Mouse (Mus musculus): ENCODE data around the gene Bag6.
A peak's percentile ranks its signal among the peaks of the same experiment; 100 is the strongest.

Bag6 gene

DNA sequence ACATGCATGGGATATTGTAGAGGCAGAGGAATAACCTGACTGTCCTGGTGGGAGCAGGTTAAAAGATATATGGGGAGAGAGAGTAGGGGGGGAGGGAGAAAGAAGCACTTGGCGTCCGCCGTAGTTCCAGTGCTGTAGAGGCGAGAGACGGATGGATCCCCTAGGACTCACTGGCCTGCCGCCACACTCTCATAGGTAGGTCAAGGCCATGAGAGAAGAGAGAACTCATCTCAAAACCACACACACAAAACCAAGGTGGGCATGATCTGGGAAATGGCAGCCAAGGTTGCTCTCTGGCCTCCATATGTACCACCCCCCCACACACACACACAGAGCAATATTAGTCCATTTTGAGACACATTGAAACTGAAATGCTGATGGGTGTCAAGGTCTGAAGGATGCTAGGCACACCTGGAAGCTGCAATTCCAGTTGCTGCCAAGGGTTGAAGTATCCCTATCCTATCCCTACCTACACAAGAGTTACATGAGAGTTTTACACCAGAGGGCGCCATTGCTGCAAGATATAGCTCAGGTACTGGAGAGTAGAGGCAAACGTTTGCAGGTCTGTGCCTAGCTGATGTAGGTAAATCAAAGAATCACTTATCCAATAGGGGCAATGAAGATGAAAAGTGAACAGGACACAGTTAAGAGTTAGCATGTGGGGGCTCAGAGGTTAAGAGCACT, 31.5 kb downstream of the Bag6 start:
- peak; percentile 67 to 79 for DNase-seq (ENCODE audit: low spot score in 2 of 2)

DNA sequence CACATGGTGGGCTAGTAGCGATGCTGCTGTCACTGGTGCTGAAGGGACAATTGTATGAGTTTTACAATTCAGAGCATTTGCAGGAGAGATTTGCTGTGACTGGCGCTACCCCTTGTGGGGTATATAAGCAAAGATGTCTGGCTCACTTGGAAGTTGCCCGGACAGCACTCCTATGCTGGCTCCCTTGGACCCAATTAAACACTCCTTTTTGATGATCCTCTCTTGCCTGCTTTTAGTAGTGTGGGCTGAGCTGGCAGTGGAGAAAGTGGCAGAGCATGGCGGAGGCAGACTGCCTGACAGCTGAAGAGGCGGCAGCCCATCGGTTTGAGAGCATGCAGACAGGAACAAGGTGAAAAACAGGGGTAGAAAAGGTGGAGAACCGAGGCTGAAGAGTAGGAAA, 32.8 kb downstream of the Bag6 start:
- no peak for DNase-seq (ENCODE audit: low spot score in 2 of 2)

DNA sequence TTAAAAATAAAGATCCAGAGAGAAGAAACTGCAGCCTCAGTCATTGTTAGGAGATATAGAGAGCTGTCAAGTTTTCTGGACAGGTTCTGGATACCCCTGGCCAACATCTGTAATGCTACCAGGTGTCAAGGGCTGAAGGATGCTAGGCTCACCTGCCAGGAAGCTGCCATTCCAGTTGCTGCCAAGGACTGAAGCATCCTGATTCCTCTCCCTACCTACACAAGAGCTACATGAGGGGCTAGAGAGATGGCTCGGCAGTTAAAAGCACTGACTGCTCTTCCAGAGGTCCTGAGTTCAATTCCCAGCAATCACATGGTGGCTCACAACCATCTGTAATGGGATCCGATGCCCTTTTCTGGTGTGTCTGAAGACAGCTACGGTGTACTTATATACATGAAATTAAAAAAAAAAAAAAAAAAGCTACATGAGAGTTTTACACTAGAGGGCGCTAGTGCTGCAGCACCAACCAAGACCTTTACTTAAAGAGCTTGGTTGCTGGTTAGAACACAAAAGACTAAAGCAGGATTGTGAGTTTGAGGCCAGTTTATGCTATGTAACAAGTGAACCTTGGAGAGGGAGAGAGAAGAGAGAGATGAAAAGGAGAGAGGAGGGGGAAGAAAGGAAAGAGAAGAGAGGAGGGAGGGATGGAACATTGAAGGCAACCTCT, 33.7 kb downstream of the Bag6 start:
- DNase-seq (ENCODE audit: low spot score in 2 of 2): peak in 1 of 2 experiments; percentile 52

DNA sequence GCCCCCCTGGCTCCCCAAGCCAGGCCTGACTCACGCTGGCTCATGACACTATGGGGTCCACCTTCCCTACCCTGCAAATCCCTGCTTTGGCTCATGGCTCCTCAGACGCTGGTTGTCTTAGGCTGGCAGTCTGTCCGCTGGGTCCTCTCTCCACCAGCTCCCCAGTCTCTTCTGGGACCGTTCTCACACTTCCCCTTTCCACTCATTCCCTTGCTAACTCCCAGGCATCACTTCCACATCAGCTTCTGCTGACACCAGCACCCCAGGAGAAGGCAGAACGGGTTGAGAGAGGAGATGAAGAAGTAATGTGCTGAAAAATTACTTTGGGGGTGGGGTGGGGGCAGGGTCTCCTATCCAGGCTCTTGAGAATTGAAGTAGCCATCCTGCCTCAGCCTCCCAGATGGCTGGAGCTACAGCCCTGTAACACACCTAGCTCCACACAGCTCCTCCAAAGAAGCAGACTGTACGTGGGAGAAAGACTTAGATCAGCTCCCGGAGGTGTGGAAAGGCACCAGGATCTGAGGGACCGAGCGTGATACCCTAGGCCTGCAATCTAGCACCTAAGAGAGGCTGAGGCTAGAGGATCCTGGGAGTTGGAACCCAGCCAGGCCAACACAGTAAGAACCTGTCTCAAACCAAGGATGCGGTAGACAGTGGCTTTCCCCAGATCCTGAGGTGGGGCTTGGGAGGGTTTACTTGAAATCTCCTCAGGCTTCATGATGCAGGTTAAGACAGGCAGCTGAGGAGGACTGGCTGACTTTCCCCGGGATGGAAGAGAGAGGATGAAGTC, 37.7 kb downstream of the Bag6 start:
- DNase-seq (ENCODE audit: low spot score in 2 of 2): no peak

DNA sequence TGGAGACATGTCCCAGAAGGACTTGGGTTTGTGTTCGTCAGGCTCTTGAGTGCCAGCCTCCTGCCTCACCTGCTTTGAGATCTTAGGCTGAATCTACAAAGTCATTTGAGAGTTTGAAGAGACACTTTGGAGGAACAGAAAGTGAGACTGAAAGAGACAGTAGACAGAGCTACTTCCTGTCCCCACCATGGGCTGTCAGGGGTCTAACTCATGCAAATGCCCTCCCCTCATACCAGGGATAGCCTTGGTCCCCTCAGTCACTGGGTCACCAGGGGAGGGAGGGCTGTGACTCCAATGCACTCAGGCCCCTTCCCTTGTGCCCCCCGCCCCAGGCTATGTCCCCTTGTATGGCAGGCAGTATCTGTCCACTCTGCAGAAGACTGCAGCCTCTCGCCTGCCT, 38.4 kb downstream of the Bag6 start:
- DNase-seq (ENCODE audit: low spot score in 2 of 2): peak in 1 of 2 experiments; percentile 65

DNA sequence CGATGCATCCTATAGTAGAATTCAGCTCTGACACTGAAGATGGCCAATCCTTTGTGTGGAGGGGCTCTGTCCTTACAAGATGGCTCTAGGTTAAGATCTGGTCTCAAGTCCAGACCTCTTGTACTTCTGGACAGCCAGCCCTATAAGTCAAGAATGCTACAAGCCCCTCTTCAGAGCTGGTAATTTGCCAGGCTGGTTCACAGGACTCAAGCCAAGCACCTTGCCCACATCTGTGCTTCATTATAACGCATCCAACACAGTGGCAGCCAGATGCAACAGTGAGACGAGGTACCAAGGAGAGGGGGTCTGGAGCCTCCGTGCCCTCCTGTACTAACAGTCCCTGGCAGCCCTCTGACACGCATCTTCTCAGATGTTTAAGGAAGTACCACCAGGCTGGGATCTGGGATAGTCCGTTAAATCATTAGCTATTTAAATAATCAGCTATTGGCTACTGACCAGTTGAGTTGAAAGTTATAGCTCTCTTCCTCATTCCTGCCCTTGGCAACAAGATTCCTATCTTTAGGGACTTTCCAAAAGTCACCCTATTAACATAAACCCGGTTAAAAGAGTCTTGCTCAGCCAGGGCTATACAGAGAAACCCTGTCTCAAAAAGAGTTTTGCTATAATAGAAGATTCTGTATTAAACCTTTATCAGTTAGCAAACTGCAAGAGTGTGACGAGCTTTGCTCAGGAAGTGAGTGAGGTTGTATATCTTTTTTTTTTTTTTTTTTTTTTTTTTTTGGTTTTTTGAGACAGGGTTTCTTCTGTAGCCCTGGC, 39.4 kb downstream of the Bag6 start:
- no peak for DNase-seq (ENCODE audit: low spot score in 2 of 2)

DNA sequence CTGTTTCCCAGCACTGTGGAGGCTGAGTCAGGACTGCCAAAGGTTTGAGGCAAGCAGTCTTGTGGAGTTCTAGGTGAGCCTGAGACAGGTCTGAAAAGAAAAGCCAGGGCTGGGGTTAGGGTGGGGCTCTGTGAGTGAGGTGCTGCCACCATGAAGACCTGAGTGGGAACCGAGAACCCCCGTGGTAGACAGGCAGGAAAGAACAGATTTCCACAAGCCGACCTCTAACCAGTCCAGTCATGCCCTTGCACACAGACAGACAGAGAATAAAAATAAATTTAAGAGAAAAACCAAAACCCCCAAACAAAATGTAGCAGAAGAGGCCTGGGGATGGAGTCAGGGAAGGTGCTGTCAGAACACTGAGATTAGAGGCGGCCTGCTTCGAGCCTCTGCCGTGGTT, 40.4 kb downstream of the Bag6 start:
- DNase-seq (ENCODE audit: low spot score in 2 of 2): no peak

DNA sequence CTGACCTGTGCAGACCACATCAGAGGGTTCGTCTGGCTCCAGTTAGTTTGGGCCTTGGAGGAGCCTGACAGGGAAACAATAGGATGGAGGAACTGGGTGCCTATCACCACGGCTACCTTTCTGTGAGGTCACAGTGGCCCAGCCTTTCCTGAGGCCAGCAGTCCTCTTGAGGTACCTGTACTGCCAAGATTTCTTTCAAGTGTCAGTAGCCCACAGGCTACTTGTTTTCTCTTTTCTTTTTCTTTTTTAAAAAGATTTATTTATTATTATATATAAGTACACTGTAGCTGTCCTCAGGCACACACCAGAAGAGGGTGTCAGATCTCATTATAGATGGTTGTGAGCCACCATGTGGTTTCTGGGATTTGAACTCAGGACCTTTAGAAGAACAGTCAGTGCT, 41.0 kb downstream of the Bag6 start, which contains the start of gene Aif1:
Gene Aif1, minus strand, starts transcription at position 101 of the 400 bp plus-strand sequence.
- no peak for DNase-seq (ENCODE audit: low spot score in 2 of 2)

DNA sequence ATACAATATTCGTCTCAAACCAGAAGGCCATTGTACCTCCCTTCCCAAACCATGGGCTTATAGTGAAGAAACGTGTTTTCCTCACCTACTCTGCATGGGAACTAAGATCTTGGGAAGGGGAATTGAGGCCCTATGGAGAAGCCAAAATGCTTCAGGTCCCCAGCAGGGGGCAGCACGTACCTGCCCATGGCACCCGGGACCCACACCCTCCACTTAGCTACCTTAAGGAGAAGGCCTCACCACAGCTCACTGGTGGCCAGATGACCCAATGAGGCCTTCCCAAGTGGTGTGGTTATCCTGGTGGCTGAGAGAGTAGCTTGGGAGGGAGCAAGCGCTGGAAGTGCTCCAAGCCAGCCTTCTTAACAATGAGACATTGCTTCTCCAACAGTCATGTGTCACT, 43.5 kb downstream of the Bag6 start:
- DNase-seq (ENCODE audit: low spot score in 2 of 2): peak; percentile 70 to 79

DNA sequence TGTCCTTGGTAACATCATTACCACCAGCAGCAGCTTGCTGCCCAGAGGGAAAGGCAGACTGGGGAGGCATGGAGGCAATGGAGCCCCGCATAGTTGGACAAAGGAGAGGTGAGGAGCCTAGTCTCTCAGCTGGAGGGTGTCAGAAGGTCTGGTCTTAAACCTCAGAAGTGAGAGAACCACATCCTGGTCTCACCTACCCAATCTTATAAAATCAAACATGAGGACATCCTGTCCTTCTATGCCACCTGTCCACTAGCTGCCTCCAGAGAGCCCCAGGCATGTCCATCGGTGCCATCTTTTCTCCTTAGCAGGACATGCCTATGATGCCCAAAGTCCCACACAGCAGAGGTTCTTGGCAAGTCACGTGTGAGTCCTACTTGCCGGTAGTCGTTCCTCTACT, 45.1 kb downstream of the Bag6 start:
- peak; percentile 49 to 69 for DNase-seq (ENCODE audit: low spot score in 2 of 2)

DNA sequence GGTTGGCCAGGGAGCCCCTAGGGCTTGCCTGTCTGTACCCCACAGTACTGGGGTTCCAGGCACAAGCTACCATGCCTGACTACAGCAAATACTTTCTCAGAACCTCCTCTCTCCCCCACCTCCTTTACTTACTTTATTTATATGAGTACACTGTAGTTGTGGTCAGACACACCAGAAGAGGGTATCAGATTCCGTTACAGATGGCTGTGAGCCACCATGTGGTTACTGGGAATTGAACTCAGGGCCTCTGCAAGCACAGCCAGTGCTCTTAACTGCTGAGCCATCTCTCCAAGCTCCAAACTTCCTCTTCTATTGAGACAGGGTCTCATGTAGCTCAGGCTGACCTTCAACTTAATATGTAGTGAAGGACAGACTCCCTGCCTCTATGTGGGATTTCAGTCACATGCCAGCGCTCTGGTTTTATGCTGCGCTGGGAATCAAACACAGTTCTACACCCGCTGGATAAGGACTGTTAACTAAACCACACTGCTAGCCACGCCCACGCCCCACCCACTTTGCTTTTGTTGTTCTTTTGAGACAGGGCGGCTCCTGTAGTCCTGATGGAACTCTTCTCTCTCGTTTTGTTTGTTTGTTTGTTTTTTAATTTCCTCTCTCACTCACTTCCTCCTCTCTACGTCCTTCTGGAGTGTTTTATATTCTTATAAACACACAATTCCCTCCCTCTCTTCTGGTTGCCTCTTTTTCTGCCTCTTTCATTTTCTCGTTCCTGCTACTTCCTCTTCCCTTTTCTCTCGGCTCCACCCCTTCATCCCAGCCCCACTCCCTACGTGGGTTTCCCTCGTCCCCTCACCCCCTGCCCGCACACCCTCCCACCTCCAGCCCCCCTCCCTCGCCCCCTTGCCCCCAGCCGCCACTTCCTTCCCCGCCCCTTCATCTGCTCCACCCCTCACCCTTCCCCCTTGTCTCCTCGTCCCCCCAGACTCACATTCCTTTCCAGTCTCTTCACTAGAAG, 50.9 kb downstream of the Bag6 start:
- peak; percentile 74 to 81 for DNase-seq (ENCODE audit: low spot score in 2 of 2)

DNA sequence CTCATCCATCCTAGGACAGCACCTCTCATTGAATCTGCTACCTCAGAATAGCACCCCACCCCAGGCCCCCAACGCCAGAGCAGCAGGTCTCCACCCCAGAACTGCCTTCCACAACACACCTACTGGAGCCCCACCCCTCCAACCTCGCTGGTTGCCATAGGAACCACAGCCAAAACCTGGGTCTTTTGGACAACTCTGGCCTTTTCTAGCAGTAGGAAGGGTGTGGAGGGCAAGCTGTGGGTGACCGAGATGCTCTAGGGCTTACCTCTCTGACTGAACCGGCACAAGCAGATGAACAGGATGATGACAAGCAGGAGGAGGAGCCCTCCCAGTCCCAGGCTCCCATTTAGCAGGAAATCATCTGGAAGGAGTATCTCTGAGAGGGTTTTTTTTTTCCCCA, 51.7 kb downstream of the Bag6 start:
- peak; percentile 63 to 73 for DNase-seq (ENCODE audit: low spot score in 2 of 2)

DNA sequence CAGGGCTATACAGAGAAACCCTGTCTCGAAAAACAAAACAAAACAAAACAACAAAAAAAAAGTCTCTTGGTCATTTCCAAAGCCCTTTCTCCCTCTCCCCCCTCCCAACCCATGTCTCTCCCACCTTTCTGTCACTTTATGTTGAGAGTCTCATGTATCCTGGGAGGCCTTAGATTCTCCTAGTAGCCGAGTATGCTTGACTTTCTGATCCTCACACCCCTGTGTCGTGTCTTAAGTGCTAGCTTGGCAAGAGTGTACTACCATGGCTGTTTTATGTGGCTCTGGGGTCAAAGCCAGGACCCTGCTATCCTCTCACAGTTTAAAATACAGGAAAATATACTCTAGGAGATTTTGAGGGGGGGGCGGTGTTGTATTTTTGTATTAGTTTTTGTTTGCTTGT, 52.4 kb downstream of the Bag6 start:
- no peak for DNase-seq (ENCODE audit: low spot score in 2 of 2)

DNA sequence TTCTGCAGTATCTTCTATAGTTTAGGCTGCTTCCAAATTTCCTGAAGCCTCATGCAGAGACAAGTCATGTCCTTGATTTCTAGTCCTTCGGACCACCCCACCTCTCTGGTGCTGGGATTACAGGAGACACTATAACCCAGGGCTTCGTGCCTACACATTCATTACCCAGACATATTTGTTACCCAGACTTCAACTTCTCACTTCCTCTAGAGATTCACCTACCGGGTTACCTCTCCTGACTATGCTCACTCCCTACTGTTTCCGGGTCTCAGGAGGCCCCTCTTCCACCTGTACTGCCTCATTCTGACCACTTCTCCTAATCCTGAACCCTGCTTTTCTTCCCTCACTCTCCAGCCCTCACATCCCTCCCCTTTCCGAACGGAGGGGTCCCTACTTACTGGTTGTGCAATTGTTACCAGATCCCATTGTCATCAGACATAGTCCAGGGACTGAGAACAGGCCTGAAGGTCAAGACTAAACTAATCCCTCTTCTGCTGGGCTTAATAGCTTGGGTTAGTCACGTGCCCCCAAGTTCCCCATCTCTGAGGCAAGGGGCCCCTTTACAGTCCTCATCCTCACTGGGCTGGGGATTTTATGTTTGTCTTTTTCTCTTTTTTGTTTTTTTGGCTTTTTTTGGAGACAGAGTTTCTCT, 53.1 kb downstream of the Bag6 start, which contains the start of gene Lst1:
Gene Lst1, minus strand, starts transcription at position 481 of the 652 bp plus-strand sequence.
- no peak for DNase-seq (ENCODE audit: low spot score in 2 of 2)

DNA sequence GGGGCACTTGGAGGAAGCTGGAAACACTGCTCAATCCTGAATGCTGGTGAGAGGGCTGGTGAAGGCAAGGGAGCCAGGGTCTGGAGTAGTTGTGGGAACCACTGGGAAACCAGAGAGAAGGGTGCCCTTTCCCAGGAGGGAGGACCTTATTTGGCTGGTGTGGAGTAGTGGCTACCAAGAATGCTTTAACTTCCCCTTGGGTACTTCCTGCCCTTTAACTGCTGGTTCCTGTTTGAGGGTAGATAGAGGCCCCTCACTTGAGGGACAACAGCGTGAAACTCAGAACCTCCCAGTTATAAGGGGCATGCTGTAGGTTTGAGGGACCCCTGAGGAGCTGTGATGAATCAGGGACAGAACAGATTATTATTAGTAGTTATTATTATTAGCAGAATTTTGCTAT, 54.2 kb downstream of the Bag6 start:
- DNase-seq (ENCODE audit: low spot score in 2 of 2): no peak

DNA sequence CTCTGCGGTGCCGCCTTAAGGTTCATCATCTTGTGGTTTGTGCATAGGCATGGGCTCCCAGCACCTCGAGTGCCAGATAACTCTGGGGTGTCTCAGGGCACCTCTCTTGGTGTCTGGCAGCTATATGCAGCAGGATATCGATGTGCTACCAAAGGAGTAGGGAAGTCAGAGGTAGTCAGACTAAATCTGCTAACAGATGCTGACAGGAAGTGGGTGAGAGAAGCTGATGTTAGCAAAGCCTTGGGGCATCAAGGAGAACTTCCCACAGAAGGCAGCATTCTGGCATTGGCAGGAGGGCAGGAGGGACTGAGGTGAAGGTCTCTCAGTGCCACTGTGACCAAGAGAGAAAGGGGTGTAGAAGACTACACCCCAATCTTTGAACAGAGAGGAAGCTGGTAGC, 55.1 kb downstream of the Bag6 start:
- DNase-seq (ENCODE audit: low spot score in 2 of 2): peak; percentile 61 to 63

DNA sequence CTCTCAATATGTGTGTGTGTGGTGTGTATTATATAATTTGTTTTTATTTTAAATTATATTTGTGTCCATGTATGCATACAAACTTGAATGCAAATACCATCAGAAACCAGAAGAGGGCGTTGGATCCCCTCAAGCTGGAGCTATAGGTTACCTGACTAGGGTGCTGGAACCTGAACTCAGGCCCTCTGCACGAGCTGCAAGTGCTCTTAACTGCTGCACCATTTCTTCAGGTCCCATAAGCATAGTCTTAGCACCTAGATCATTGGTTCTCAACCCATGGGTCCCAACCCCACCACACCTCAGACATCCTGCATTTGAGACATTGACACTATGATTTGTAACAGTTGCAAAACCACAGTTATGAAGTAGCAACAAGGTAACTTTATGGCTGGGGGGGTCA, 56.7 kb downstream of the Bag6 start:
- DNase-seq (ENCODE audit: low spot score in 2 of 2): no peak

DNA sequence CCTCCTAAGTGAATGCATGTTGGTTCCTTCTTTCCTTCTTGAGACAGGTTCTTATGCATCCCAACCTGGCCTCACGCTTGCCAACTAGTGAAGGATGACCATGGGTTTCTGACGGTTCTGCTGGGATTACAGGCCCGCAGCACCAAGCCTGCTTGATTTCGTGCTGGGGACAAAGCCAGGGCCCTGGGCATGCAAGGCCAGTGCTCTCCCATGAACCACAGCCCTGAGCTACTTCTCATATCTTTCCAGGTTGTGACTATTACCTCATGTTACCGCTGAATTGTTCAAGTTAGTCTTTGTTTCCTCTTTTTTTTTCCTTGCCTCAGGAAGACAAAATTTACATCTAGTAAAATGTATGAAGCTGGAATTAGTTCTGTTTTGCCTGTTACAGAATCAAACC, 57.9 kb downstream of the Bag6 start:
- no peak for DNase-seq (ENCODE audit: low spot score in 2 of 2)

DNA sequence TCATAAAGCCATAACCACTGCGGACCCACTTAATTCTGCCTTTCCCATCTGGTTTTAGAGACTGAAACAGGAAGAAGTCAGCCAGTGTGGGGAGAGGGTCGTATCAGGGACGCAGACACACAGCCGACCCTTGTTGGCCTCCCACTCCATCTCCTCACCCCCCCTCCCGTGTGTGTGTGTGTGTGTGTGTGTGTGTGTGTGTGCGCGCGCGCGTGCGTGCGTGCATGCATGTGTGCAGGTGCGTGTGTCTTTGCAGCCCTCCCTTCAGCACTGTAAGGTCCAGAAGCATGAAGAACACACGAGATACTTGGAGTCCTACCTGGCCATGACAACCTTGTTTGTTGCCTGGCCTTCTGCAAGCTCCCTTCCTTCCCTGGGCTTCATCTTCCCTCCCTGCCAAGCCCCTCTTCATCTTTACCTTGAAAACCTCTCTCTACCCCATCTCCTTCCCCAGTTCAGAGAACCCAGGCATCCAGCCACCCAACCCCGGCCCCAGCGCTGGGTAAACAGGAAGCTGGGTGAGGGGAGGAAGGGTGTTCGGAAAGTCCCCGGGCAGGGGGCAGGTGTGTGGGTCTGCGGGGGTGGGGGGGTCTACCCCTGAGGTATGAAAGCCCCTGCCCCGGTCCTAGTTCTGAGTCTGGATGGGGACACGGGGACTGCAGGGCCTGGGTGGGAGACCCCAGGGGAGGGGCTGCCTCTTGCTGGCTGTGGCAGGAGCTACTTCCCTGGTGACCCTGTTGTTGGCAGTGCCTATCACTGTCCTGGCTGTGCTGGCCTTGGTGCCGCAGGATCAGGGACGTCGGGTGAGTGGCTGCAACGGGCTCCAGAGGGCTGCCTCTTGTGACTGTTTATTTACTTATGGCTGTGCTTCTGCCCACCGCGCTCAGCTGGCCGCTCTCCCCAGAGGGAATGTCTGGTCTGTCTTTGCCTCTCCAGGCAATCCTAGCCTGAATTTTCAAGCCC, 59.2 kb downstream of the Bag6 start, which contains the start of gene Ltb:
Gene Ltb, plus strand, starts transcription at position 559 of the 963 bp plus-strand sequence.
- peak; percentile 66 to 81 for DNase-seq (ENCODE audit: low spot score in 2 of 2)
